In the genomic region with DNA sequence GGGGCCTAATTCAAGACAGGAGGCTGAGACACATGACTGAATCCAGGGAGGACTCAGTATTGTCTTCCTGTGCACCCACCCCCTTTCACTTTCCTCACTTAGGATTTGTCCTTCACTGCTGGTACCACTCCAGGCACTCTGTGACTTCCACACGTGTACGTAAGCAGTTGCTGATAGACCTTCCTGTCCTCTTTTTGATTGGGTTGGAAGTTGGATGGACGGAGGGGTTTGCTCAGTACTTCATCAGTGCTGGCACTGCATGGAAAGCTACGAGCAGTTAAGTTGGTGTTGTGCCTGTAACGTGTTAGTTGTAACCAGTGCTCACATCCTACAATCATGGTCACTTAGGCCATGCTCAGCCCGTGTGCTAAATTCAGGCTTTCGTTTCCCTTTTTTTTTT, we compare ENCODE assay signal across 24 mouse cellular contexts. TPM values are rescaled to one million over a fixed set of nuclear protein-coding genes. Genes with fewer than 3 reads are reported as not detected.
DNase-seq lines count a peak whose midpoint lies in the region; ATAC-seq lines count a peak whose summit lies in the region.
"Had no signal": no experiment of that assay in that cellular context is flagged by ENCODE, and none has a peak within 500 bp of the region (broad histone marks: within the 10 kb centered on the region; RNA-seq: fewer than 3 reads in every experiment).

No protein-coding gene starts in this region.

- intact Hi-C loops in heart, postnatal 25 days (cut with DNase I) = no loop called here

- 0 out of 2 replicates have a peak overlapping the region, but pooled peaks have one; percentile 14 for H3K27ac ChIP-seq in intestine, embryonic 16.5 days (ENCODE audit: low read length)
- no peak overlapping the region for H3K27ac ChIP-seq in intestine, embryonic 15.5 days
- H3K27ac ChIP-seq: embryonic facial prominence, embryonic 10.5 days; embryonic facial prominence, embryonic 15.5 days; left cerebral cortex, adult 2 months; liver, embryonic 12.5 days had no signal

- no peak overlapping the region for H3K9ac ChIP-seq in intestine, embryonic 16.5 days (ENCODE audit: low read depth, low read length)
- H3K9ac ChIP-seq in intestine, embryonic 15.5 days = no peak overlapping the region
- H3K9ac ChIP-seq: embryonic facial prominence, embryonic 15.5 days; limb, embryonic 12.5 days; liver, embryonic 12.5 days; liver, postnatal 0 days had no signal

- H3K27me3 ChIP-seq in intestine, embryonic 16.5 days (replicated peaks; ENCODE audit: control insufficient read depth, insufficient read depth, low read length) = no peaks in the 10 kb centered on the region
- no peaks in the 10 kb centered on the region for H3K27me3 ChIP-seq in intestine, embryonic 15.5 days (replicated peaks)
- H3K27me3 ChIP-seq in megakaryocyte, embryonic 14.5 days (replicated peaks) = no peaks in the 10 kb centered on the region
- H3K27me3 ChIP-seq: embryonic facial prominence, embryonic 15.5 days; limb, embryonic 12.5 days; liver, embryonic 12.5 days had no signal

- H3K4me2 ChIP-seq in intestine, embryonic 16.5 days (ENCODE audit: low read depth, low read length) = no peak overlapping the region
- no peak overlapping the region for H3K4me2 ChIP-seq in intestine, embryonic 15.5 days (replicated peaks)
- H3K4me2 ChIP-seq: embryonic facial prominence, embryonic 15.5 days; limb, embryonic 12.5 days; liver, embryonic 12.5 days had no signal

- ATAC-seq in intestine, embryonic 16.5 days = no peak
- no peak for ATAC-seq in intestine, embryonic 15.5 days
- ATAC-seq: liver, embryonic 12.5 days; liver, postnatal 0 days had no signal

- H3K9me3 ChIP-seq in intestine, embryonic 16.5 days (ENCODE audit: control insufficient read depth, low read length) = no peaks in the 10 kb centered on the region
- H3K9me3 ChIP-seq in intestine, embryonic 15.5 days = no peaks in the 10 kb centered on the region
- H3K9me3 ChIP-seq in megakaryocyte, embryonic 14.5 days = no peaks in the 10 kb centered on the region
- H3K9me3 ChIP-seq: embryonic facial prominence, embryonic 10.5 days; embryonic facial prominence, embryonic 15.5 days; limb, embryonic 12.5 days; liver, embryonic 12.5 days had no signal

- H3K4me1 ChIP-seq in intestine, embryonic 16.5 days (ENCODE audit: control insufficient read depth, insufficient read depth, low read length) = peaks cover 31% of the 10 kb centered on the region
- peaks cover 21% of the 10 kb centered on the region for H3K4me1 ChIP-seq in intestine, embryonic 15.5 days (replicated peaks)
- peaks cover 84% of the 10 kb centered on the region for H3K4me1 ChIP-seq in megakaryocyte, embryonic 14.5 days

- no peak overlapping the region for H3K4me3 ChIP-seq in intestine, embryonic 16.5 days (ENCODE audit: low read length)
- no peak overlapping the region for H3K4me3 ChIP-seq in intestine, embryonic 15.5 days (replicated peaks)
- peak overlapping the region; percentile 12 for H3K4me3 ChIP-seq in megakaryocyte, embryonic 14.5 days (replicated peaks)
- H3K4me3 ChIP-seq: embryonic facial prominence, embryonic 10.5 days; embryonic facial prominence, embryonic 15.5 days; layer of hippocampus, adult 2 months; left cerebral cortex, adult 2 months; limb, embryonic 12.5 days; liver, embryonic 12.5 days had no signal

- DNase-seq in adrenal gland, postnatal 36 days = peak; percentile 39 to 49
- DNase-seq in adrenal gland, postnatal 4 days (ENCODE audit: low spot score in 2 of 2) = no peak
- peak; percentile 90 for DNase-seq in heart, adult 11 months
- no peak for DNase-seq in heart, postnatal 25 days (ENCODE audit: low spot score)
- DNase-seq in yolk sac, embryonic 10.5 days (ENCODE audit: low spot score) = no peak
- DNase-seq: cerebellum, postnatal 14 days; gastrocnemius, postnatal 10 days; kidney, adult 2 months; kidney, postnatal 36 days; liver, postnatal 0 days; lung, postnatal 4 days; right cerebral cortex, postnatal 25 days; spleen, adult 18-20 months; thymus, adult 18-20 months; thymus, postnatal 25 days had no signal

- no peaks in the 10 kb centered on the region for H3K36me3 ChIP-seq in intestine, embryonic 16.5 days (ENCODE audit: control insufficient read depth, insufficient read depth, low read length)
- no peaks in the 10 kb centered on the region for H3K36me3 ChIP-seq in intestine, embryonic 15.5 days
- H3K36me3 ChIP-seq in megakaryocyte, embryonic 14.5 days (replicated peaks; ENCODE audit: low read length) = peaks cover 28% of the 10 kb centered on the region

- WGBS in intestine, embryonic 16.5 days = 89% methylated on average over 7 of the region's 7 CpGs
- WGBS in intestine, embryonic 15.5 days = 88% methylated on average over 7 of the region's 7 CpGs

RNA-seq across cellular contexts. Expression of a gene that starts 55.8 kb away (rescaled TPM):
- 10 to 100 TPM; 68.7 to 77.0 TPM for total RNA-seq in adrenal gland, postnatal 36 days (2021)
- 10 to 100 TPM; 86.3 to 92.5 TPM for total RNA-seq in adrenal gland, postnatal 4 days (2021)
- 10 to 100 TPM; 71.4 to 71.9 TPM for total RNA-seq in heart, postnatal 25 days (2021)
- 7.1 and 7.3 TPM in 2 replicates for polyA plus RNA-seq in intestine, embryonic 16.5 days (2015; fragmentation: Nextera tagmentation; extraction: Ambion mirVana)
- 8.1 and 8.7 TPM in 2 replicates for polyA plus RNA-seq in intestine, embryonic 15.5 days (2015; fragmentation: Nextera tagmentation; extraction: Ambion mirVana)
- 5.9 and 6.5 TPM in 2 replicates for polyA plus RNA-seq in megakaryocyte, embryonic 14.5 days (2012; ENCODE audit: insufficient read depth, low replicate concordance)

Comparison
In these comparisons a context has a peak if more than half of its experiments do, and no peak if none do; other contexts are left out.
1. DNase-seq: peak in adrenal gland, postnatal 36 days (2 of 2) and heart, adult 11 months (single experiment); none in adrenal gland, postnatal 4 days (0 of 2), heart, postnatal 25 days (single experiment) and yolk sac, embryonic 10.5 days (single experiment).